Mouse (Mus musculus) T-cell, adult 2 months (primary cell): ENCODE results near the gene Bglap2.

Experiments
- DNase-seq: peaks from one replicate; pipeline ENCODE4 v3.0.0; 2022; ENCODE audit warnings: low spot score

Bglap2 gene

GRCm38 (mm10) chr3:88339006-88339405, 39.5 kb downstream of the Bglap2 start:
- DNase-seq: no peak

DNA sequence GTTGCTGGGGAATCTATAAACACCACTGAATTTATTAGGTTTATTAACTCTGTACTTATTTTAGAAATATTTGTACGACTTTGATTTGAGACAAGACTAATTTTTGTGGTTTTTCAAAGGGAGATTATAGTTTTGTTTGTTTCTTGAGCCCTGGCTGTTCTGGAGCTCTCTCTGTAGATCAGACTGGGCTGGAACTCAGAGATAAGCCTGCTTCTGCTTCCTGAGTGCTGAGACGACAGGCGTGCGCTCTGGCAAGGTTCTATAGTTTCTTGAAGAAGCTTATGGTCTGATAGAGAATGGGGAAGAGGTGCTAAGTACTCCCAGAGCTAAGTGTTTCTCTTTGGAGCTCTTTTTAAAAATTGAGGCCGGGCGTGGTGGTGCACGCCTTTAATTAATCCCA, 40.2 kb downstream of the Bglap2 start:
- DNase-seq: no peak

- peak; percentile 20 for DNase-seq
These were observed 41.0 kb downstream of the Bglap2 start for GRCm38 (mm10) chr3:88337367-88338020.

DNA sequence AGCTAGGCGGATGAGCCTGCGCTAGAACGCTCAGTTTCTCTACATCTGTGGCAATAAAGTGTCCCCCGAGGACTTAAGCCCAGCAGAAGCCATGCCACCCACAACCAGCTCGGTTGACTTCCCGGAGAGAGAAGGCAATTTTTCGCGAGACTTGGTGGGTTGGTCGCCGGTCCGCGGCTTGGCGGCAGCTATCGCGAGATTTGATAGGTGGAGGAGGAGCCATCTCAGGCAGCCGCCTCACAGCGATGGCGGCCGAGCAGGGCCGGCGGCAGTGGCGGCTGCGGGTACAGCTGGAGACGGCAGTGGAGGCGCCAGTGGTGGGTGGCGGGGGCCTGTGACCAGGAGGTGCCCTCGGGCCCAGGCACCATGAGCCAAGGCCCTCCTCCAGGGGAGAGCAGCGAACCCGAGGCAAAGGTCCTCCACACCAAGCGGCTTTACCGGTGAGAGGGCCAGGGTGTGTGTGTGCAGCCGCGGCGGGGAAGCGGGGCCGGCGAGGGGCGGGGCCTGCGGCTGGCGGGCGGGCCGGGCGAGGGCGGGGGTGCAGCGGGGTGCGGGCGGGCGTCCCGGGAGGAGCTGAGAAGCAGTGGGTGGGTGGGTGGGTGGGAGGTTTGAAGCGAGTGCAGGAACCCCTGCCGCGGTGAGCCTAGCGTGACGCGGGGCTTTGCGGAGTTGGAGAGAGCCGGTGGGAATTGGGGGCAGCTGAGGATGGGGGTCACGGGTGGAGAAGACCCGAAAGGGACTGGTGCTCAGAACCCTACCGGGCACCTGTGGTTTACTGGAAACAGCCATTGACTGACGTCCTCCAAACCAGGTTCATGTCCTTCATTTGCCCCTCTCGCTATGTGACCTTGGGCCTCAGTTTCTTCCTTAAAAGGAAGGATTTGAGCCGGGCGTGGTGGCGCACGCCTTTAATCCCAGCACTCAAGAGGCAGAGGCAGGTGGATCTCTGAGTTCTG, 42.2 kb downstream of the Bglap2 start, which contains the start of the genes Tmem79 and Smg5:
Tmem79 (minus strand) TSS at position 91 of the 956 bp plus-strand sequence.
Smg5 (plus strand) TSS at position 203 of the 956 bp plus-strand sequence.
- peak; percentile 97 for DNase-seq

DNA sequence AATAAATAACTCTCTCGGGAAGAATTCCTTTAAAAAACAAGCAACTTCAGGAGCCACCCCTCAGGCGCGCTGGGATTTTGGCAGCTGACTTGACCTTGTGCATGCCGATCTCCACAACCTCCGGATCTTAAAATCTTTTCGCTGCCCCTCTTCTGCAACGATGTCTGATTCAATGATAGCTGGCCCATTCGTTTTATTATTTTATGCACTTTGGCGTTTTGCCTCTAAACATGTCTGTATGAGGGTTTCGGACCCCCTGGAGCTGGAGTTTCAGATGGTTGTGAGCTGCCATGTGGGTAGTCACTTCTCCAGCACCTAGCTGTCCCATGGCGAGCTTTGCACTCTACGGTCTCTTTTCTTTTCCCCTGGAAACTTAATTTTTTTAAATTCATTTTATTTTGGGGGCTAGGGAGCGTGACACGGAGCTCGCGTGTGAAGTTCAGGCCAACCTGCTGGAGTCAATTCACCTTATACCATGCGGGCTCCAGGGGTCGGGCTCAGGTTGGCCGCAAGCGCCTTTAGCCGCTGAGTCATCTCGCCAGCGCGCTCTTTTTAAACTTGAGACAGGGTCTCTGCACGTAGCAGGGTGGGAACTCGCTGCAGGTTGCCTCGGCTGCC, 43.0 kb downstream of the Bglap2 start:
- no peak for DNase-seq

- DNase-seq: no peak
These were observed 43.5 kb downstream of the Bglap2 start for GRCm38 (mm10) chr3:88334902-88335435.

- no peak for DNase-seq
These were observed 44.4 kb downstream of the Bglap2 start for GRCm38 (mm10) chr3:88334029-88334658.

DNA sequence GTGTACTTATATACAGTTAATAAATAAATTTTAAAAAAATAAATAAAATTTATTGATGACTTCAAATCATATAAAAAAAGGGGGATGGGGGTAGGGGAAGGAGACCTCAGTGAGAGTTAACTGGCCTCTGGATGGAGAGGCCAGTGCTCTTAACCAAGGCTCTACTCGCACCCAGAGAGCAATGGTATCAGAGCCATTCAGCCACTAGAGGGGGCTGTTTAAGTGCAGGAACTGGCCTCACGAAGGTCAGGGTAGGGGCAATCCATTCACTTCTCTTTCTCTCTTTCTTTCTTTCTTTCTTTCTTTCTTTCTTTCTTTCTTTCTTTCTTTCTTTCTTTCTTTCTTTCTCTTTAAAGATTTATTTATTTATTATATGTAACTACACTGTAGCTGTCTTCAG, 47.2 kb downstream of the Bglap2 start:
- DNase-seq: peak; percentile 49

- no peak for DNase-seq
These were observed 49.5 kb downstream of the Bglap2 start for GRCm38 (mm10) chr3:88328956-88329355.
